Mouse (Mus musculus) right cerebral cortex, postnatal 4 days (tissue): ENCODE measurements around the gene Ppp2r2d.
A peak's percentile ranks its signal among the peaks of the same experiment; 100 is the strongest.

Experiments
- DNase-seq: peaks from one replicate; pipeline ENCODE4 v3.0.0-alpha.2; 2022

Ppp2r2d gene

GRCm38 (mm10) chr7:138845544-138846391, at the start of gene Ppp2r2d, which contains the start of gene Mapk1ip1:
Gene Ppp2r2d (plus strand): TSS chr7:138846079.
Gene Mapk1ip1 (minus strand): TSS chr7:138846273.
- DNase-seq = peak; percentile 98

DNA sequence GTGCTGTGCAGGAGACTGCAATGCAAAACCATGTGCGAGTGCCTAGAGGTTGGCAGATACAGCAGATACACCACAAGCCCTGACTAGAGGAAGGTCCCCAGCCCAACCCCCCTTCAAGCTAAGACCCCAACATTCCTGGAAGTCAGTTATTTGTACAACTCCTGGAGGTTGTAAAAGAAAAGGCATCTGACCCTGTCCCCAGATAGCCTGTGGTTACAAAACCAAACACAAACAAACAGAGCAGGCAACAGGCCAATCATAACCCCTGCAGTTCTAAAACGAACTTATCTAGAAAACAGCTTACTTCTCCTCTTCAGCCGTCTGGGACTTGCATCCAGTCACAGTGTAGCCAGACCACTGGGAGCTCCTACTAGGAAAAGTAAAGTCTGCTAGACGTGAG, 42.5 kb upstream of the Ppp2r2d start:
- no peak for DNase-seq

DNA sequence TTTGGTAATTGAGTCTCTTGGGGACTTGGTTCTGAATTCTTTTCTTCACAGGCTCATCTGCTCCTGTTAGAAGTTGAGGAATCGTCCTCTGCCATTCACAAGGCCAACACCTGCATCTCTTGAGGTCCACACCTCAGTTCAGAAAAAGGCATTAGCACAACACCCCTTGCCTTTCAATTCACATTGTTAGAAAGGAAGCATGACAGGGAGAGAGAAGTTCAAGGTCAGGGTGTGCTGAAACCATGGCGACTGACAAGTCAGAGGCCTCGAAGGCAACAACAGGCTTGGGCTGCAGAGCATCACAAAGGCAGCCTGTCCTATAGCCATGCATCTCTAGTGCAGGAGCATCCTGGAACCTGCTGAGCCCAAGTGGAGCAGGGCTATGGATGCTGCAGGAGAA, 38.7 kb upstream of the Ppp2r2d start:
- no peak for DNase-seq

DNA sequence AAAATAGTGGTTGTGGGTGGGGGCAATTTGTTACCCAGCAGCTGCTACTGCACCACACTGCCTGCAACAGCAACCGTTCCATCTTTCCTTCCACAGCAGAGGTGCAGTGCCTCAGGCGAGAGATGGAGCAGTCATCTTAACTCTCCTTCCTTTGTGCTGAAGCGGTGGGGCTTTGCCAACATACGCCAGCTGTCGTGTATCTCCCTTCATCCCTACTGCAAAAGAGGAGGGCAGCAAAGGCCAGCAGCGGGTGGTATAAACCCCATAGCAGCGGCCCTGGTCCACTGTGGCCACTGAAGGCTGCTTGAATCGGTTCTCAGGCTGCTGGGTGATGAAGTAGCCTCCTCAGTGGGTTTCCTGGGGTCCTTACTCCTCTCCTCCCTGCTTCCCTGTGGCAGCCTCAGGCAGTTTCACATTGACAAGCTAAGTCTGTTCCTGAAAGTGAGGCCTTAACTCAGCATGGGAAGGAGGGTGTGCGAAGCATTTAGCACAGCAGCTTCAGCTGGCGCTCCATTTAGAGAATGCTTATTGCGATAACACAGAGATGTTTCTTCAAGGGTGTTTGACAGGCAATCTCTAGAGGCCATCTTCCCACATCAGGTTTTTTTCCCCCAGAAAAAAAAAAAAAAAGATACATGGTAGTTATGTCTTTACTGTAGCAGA, 32.5 kb upstream of the Ppp2r2d start:
- no peak for DNase-seq

GRCm38 (mm10) chr7:138818314-138818713, 27.6 kb upstream of the Ppp2r2d start:
- no peak for DNase-seq

DNA sequence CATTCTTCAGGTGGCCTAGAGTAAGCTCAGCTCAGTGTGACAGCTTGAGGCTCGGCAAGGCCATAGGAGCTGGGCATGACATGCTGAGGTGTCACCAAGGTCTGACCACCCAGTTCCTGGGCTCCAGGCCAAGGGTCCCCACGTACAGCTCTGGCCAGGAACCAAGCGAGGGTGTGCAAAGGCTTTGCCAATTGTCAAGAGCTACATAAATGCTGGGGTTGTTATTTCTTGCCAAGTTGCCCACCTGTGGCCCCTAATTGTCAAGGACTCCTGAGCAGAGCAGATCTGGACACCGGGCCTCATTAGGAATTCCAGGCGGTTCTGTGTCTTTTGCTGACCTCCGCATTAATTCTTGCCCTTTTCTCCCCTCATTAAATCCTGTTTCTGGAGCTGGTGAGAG, 21.5 kb upstream of the Ppp2r2d start:
- DNase-seq = no peak

DNA sequence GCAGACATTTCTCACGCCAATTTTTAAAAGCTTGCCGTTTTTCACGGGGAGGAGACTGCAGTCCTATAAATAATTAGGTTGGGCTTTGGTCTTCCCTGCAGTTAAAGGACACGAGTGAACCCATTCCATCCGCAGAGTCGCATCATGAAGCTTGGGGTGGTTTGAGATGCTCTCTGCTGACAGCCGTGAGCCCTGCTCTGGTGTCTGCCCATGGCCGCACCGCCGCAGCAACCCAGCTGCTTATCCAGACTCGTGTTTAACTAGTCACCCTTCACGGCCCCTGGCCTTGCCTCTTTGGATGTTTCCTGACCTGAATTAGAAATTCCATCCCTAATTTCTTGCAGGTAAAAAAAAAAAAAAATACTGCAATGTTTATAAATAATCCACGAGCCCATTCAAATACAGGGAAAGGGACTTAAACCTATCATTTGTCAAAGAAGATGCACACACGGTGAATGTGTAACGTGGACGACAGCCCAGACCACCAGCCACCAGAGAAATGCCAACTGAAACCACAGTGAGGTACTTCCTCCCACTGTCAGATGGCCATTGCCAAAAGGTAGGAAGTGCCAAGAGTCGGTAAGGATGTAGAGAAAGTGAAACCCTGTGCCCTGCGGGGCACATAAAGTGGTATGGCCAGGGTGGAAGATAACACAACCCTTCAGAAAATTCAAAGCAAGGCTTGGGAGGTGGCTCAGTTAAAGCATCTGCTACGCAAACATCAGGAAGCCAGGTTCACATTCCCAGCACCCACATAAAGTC, 20.7 kb upstream of the Ppp2r2d start:
- no peak for DNase-seq

GRCm38 (mm10) chr7:138827812-138828211, 18.1 kb upstream of the Ppp2r2d start:
- peak; percentile 90 for DNase-seq

DNA sequence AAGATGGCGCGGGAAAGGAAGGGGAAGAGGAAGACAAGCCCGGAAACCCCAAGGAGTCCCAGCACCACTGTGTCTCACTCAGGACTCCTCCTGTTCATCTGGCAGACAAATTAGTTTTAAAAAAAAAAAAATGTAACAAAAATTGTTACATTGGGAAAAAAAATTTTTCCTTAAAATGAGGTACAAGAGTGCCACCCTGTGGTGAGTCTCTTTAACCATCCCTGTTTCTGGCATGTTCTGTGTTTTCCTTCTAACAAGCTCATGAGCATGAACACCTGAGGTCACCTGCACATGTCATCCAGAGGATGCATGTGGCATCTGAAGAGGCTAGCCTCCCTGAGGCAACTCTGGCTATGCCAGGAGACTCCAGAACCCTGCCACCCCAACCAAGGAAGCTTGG, 10.9 kb upstream of the Ppp2r2d start:
- DNase-seq = peak; percentile 35

GRCm38 (mm10) chr7:138840594-138841021, 5.3 kb upstream of the Ppp2r2d start:
- DNase-seq = peak; percentile 87

DNA sequence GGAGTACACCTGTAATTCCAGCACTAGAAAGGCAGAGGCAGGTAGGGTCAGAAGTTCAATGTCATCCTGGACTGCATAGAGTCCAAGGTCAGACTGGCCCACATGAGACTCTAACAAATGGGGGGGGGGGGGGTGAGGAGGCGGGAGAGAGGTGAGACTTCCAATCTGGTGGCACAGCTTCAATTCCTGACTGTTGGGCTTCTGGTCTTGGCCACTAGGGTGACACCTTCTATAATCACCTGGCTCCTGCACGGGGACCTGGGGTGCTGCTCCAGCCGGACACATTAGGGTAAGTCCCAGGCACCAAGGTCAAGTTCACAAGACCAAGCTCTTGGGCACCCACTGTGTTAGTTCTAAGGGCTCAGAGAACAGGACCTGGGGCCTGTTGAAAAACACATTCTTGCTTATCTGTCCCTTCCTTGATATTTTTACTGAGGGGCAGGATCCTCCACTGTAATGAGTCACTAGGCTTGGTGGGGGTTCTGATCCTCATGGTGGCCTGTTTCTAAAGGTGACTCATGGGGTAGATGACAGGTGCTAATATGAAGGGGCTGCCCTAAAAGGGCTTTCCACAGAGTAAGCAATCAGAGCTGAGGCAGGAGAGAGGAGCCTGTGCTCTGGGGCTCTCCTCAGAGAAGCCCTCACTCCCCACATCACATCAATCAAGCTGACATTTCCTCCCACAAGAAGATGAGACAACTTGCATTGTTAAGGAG, 4.3 kb upstream of the Ppp2r2d start:
- no peak for DNase-seq

DNA sequence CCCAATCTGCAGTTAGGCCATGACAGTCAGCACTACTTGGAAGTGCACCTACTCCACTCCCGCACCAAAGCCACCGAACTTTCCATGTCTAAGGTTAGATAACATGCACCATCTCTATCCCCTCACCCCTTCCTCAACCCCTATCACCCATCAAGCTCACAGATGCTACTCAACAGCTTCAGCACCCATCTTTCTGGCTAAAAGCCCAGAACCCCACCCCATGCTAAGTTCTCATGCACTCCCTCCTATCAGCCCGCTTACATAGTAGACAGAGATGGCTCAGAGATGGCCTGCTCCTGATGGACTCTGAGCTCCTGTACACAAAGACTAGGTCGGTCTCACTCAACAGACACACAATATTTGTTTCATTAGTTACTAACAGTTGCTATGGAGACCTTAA, 2.5 kb upstream of the Ppp2r2d start:
- DNase-seq = no peak

GRCm38 (mm10) chr7:138845111-138845510, 768 bp upstream of the Ppp2r2d start:
- DNase-seq = no peak

DNA sequence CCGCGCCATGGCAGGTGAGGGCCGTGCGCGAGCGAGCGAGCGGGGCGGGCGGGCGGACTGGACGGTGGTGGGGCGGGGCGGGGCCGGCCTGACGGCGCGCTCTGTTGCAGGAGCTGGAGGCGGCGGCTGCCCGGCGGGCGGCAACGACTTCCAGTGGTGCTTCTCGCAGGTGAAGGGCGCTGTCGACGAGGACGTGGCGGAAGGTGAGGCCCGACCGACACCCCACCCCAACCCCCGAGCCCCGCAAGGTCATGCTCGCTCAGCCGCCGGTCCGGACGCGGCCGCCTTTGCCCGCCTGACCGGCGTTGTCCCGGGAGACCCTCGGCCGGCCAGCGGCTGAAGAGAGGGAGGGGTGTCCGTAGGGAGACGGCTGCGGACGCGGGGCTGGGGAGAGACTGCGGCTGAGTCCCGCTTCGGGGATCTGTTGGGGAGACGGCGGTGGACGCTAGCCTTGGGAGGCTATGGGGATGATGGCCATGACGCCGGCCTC, 668 bp downstream of the Ppp2r2d start:
- peak; percentile 42 for DNase-seq

DNA sequence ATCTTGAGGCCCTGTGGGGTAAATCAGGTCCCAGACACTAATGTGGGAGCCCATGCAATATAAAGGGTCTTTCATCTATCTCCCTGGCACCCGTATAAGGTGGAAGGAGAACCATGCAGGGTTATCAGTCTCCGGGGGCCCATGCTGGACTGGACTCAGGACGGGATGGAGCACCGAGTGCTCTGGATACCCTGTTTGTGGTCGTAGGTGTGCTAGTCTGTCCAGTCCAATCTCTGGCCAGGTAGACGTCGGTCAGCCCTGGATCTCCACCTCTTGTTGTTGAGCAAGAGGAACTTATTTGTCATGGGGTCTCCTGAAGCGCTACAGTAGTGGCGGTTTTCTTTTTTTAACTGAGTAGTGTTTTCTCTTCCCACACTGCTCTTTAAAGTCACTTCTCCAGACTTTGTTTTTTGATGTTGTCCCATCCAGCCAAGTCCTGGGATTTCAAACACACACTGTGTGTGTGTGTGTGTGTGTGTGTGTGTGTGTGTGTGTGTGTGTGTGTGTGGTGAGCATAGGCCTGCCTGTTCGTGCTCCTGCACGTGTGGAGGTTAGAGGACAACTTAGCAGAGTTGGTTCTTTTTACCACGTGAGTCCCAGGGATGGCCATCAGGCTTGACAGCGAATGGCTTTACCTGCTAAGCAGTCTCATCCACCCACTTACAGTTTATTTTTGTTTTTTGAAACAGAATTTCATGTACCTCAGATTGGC, 1.6 kb downstream of the Ppp2r2d start:
- no peak for DNase-seq

GRCm38 (mm10) chr7:138848028-138848920, 2.4 kb downstream of the Ppp2r2d start:
- DNase-seq = no peak

- DNase-seq = no peak
These were observed 4.2 kb downstream of the Ppp2r2d start for GRCm38 (mm10) chr7:138850083-138850482.

DNA sequence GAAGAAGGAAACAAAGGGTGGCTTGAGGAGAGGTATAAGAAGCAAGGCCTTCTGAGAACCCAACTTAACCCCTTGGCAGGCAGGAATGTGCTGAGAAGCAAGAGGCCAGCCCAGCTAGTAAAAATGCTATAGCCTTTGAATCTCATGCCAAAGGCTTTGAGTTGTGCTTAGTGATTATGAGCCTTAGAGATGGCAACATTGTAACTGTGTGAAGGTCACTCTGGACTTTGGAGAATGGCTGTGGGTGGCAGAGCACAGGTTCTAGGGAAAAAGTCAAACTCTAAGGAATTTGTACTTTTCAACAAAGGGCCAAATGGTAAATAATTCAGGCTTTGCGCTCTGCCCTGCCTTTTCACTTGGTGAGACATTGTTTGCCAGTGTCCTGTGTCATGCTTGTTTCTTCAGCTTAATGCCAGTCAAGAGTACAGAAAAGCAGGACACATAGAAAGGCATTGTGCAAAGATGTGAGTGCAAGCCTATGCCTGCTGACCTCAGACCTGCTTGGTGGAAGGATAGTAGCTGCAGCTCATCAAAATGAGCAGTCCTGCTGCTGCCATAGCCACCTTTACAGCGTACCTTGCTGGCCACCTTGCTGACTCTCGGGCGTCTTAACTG, 7.6 kb downstream of the Ppp2r2d start:
- DNase-seq = no peak

DNA sequence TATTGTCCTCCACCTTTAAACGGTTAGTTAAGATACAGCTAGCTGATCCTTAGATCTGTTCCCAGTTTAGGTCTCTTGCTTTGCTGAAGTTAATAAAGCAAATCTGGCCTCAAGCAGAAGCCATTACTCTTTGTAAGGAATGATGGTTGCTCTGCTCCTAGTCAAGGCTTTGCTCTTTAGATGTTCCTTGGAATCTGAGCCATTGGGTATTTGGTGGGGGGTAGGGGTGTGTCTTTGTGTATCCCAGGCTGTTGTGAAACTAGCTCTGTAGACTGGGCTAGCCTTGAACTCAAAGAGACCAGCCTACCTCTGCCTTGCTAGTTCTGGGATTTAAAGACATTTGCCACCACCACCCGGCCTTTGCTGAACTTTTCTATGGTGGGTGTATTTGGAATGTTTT, 8.3 kb downstream of the Ppp2r2d start:
- no peak for DNase-seq

DNA sequence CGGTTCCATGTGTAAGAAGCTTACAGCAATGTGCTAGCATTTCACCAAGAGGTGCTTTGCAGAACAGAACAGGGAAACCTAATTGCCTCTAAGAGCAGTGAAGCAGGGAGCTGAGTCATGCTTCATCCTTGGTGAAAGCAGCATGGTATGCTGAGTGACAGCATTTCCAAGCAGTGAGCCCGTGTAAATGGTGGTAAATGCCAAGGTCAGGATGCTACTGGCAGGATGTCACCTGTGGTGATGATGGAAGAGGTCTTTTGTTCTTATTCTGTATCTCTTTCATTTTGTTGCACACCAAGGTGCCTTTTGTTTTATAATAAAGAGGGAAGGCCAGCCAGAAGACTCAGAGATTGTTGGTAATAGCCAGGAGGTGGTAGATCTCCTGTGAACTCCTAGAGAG, 10.8 kb downstream of the Ppp2r2d start:
- DNase-seq = no peak
